Mouse (Mus musculus): ENCODE results near the gene Shb.

- TF ChIP-seq CTCF (IDR thresholded peaks at IDR 0.05; ENCODE audit: control insufficient read depth, insufficient read depth, low read length) (no peak), POLR2A (IDR thresholded peaks at IDR 0.05; ENCODE audit: borderline replicate concordance, control insufficient read depth, low read depth, low read length) (peak; percentile 58; the same call in 1 of the 2 replicates)
Observed at GRCm38 (mm10) chr4:45530662-45531542, 1.4 kb downstream of the Shb start.

Measured in bone marrow, adult 2 months (tissue).